Mouse (Mus musculus) urinary bladder, adult 2 months (tissue): ENCODE data around the gene Bri3bp. TPM values are rescaled to one million over a fixed set of nuclear protein-coding genes. Genes with fewer than 3 reads are reported as not detected.
"Not testable (repeated sequence)": the region's sequence is repeated elsewhere in the genome, so short reads cannot be mapped to it uniquely, and the experiment has no call there.

Experiments
- DNase-seq: peaks from one replicate; pipeline ENCODE4 v3.0.0; 2022; ENCODE audit warnings: low spot score
- polyA plus RNA-seq: library from polyadenylated mRNA; depleted of rRNA; stranded (reverse); fragments of >200 nt; gene quantifications from 2 replicates; pipeline ENCODE4 v1.2.3, GENCODE M21; 2012

Gene Bri3bp
- polyA plus RNA-seq, 1 experiment, result 3.5 TPM

- DNase-seq, result no peak
Measured at GRCm38 (mm10) chr5:125485031-125485778, 43.8 kb downstream of the Bri3bp start.

- DNase-seq, result no peak
Measured at GRCm38 (mm10) chr5:125486088-125486487, 44.7 kb downstream of the Bri3bp start.

DNA sequence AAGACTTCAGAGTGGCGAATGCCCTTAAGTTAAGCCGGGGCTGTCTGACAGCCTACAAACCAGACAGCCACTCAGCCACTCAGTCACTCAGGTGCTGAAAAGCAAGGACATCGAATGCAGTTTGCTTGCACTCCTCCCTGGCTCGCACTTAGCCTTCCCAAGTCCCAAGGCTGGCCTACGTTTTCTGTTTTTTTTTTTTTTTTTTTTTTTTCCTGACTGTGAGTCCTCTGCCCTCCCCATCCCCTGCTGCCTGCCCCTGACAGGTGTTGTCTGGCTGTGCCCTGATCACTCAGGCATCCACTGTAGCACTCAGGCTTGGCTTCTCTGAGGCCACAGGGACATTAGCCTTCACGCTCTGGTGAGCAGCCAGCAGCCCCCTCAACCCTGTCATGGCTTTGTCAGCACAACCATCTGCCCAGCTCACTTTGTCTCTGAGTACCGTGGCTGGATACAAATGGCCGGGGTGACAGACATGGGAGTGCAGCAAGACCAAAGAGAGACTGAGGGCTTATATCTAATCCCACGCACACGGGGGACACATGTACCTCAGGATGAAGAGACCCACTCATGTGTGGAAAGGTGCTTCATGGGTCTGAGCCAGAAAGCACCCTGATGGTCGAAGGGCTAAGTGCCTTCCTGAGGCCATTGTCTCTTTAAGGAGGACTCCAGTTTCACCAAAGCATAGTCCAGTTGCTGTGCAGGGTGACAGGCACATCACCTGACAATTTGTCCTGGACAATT lies 46.2 kb downstream of the Bri3bp start:
- no peak for DNase-seq

- DNase-seq, result no peak
Measured at GRCm38 (mm10) chr5:125488116-125488455, 46.7 kb downstream of the Bri3bp start.

DNA sequence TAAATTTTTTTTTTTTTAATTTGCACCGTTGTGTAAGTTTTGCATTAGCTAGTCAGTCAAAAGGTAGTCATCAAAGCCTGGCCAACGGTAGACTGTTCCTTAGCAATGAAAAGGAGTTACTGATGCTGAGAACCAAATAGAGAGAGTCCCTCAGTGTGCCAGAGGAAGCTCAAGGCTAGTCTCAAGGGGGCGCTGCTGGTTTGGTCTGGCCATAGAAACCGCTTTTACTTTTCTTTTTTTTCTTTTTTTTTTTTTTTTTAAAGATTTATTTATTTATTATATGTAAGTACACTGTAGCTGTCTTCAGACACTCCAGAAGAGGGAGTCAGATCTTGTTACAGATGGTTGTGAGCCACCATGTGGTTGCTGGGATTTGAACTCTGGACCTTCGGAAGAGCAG lies 47.6 kb downstream of the Bri3bp start:
- DNase-seq, result not testable (repeated sequence)

GRCm38 (mm10) chr5:125491107-125491506 lies 49.7 kb downstream of the Bri3bp start:
- DNase-seq, result no peak

- DNase-seq, result no peak
Measured at GRCm38 (mm10) chr5:125492379-125493092, 51.2 kb downstream of the Bri3bp start.

DNA sequence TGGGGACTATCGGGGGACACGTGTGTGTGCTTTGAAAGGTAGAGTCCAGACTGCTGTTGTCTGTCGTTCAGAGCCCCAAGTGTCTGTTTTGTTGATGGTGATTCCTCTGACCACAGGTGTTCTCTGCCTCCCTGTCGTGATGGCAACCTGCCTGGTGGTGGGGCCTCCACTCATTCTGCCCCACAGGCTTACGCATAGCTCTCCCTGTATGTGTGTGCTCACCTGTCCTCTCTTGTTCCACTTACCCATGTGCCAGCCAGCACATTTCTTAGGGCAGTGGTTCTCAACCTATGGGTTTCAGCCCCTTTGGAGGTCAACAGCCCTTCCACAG lies 51.7 kb downstream of the Bri3bp start:
- DNase-seq, result no peak

DNA sequence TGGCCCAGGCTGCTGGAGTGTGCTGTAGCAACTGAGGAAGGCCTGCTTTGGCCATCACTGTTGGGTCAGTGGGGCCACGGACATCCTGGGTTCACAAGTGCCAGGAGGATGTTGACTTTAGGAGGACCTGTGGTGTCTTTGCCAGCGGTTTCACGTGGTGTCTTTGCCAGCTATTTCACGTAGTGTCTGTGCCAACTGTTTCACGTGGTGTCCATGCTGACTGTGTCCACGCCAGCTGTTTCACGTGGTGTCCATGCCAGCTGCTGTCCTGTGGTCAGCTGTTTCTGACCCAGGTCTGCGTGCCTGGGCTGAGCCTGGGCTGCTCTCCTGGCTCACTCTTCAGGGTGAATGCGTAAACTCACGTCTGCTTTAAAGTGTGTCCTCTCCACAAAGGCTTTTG lies 54.3 kb downstream of the Bri3bp start:
- no peak for DNase-seq

DNA sequence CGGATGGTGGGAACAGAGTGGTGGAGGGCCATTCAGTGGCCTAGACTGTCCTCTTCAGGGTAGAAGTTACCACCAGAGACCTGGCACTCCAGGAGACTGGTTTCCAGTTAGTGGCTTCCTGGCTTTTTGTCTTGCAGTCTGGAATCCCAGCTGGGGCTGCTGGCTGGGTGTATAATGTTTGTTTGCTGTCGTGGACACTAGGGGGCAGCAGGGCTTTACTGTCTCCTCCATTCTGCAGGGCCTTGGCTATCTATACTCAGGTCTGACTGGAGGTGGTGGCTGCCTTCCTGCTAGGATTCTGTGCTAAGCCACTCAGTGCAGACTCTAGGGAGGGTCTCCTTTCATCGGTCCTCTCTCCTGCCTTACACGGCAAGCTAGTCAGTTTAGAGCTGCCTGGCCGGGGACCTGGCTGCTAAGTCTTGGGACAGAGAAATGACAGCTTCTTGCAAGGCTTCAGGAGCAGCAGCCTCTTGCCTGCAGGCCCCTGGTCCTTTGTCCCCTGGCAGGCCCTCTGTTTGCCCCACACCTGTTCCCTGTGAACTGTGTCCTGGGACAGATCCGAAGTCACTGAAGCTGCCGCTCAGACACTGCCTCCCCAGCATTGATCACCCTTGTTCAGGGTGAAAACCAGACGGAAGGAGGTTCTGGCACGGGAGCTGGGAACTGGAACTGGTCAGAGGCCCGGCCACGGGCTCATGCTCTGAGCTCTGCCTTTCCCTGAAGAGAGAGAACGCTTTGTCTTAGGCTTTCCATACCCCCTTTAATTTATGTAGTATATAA lies 56.6 kb downstream of the Bri3bp start:
- no peak for DNase-seq

DNA sequence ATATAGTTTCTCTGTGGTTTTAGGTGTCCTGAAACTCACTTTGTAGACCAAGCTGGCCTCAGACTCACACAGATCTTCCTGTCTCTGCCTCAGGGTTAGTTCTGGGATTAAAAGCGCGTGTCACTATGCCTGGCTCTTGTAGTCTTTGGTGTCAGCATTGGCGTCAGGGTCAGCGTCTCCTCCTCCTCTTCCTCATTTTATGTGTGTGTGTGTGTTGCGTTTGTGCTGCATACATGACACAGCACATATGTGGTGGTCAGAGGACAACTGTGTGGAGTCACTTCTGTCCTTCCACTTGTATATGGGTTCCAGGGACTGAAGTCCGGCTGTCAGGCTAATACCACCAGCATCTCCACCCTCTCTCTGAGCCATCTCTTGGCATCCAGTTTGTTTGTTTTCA lies 60.1 kb downstream of the Bri3bp start:
- DNase-seq, result no peak

DNA sequence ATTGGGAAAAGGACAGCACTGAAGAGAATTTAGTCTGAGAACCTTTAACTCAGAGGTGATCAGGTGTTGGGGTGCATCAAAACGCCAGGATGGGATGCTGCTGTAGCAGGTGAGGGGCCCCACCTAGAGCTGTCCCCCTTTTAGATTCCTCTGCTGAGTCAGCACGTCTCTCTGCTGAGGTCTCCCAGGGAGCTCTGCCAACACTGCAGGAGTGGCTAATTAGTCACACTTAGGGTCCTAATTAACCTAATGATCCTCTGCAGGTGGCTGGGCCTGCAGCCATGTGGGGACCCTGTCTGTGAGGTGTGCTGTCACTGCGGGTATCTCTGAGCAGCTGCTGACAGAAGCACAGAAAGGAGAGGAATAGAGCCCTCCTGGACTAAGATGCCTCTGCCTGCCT lies 60.8 kb downstream of the Bri3bp start:
- DNase-seq, result no peak

DNA sequence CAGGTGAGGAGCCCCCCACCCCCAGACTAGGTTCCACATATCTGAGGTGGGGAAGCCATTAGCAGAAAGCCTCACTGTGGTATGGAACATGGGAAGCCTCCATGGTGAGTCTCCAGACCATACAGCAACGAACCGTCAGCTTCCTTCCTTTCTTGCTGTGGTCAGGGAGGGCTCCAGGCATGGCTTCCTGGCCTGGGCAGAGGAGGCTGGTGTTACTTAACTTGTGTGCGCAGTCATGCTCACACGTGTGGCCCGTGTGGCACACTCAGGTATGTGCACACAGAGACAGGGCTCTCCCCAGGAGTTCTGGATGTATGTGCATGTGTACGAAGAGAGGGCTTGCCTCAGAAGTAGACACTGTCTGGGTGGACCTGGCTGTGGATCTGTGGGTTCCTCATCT lies 62.3 kb downstream of the Bri3bp start:
- DNase-seq, result no peak

DNA sequence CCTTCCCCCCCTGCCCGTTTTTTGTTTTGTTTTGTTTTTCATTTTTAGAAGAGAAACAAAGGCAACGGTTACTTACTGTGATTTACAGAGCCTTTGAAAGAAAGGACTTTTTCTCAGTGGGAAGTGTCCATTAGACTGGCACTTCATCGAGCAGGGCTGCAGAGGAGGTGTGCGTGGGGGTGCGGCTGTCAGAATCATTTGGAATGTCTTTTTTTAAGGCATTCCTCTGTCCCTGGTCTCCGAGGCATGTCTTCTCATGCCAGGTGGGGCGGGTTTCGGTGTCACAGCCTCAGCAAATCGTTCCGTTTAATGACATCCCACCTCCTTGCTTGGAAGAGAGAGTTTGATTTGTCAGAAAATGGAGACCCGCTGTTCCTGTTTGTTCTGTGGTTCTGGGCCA lies 63.3 kb downstream of the Bri3bp start:
- no peak for DNase-seq

- DNase-seq, result no peak
Measured at GRCm38 (mm10) chr5:125505968-125506367, 64.6 kb downstream of the Bri3bp start.

DNA sequence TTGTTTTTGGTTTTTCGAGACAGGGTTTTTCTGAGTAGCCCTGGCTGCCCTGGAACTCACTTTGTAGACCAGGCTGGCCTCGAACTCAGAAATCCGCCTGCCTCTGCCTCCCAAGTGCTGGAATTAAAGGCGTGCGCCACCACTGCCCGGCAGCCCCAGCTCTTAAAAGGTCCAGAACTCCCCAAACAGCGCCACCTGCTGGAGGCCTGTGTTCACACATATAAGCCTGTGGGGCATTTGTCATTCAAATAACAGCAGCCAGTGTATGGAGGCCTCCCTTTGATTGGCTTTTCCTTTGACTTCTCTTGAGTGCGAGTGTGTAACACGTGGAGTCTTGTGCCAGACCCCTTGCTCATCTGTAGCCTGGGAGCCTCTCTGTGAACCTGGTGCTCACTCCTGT lies 66.2 kb downstream of the Bri3bp start:
- no peak for DNase-seq

DNA sequence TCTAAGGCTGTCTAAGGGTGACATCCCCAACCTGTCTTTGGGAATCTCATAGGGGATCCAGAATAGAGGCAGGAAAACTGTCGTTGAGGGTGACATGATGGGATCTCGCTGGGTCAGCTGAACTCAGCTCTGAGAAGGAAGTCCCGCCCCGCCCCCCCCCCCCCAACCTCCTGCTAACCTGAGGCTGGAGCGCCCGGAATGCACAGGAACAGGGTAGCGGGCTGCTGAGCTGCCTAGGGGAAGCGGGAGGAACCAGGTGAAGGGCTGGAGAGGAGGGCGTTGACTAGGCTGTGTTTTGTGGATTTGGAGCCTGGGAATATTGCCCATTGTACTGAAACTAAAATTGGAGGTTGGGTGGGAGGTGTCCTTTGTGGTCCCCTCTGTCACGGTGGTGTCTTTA lies 66.6 kb downstream of the Bri3bp start:
- DNase-seq, result no peak

DNA sequence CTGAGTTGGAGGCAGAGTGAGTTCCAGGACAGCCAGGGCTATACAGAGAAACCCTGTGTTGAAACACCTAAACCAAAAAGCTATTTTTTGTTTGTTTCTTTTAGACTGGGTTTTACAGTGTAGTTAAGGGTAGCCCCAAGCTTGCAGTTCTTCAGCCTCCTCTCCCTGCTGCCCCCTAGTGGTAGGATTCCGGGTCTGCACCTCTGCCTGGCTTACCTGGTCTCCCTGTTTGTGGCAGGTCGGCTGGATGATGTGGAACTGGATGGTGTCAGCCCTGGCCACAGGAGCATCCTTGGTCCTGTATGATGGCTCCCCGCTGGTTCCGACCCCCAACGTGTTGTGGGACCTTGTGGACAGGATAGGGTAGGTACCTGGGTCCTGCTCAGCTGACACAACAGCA lies 68.2 kb downstream of the Bri3bp start:
- DNase-seq, result no peak
